Mouse (Mus musculus) left cerebral cortex, adult 2 months (tissue): ENCODE measurements at regions not wholly inside any gene's neighbourhood (a gene's known extent, or its start where the extent isn't known, plus 50 kb on each side); places are given as distances from the start of the nearest gene placed in this dataset.

Source experiments
- DNase-seq, 2 experiments: peaks; one replicate each; pipeline ENCODE4 v3.0.0; 2021 to 2022; ENCODE audit warnings: low spot score in 2 of 2, mixed read lengths in 1 of 2; ENCODE audit errors: extremely low spot score in 1 of 2
- H3K27ac ChIP-seq: fragments of 200-600 bp; 2 replicates; pipeline ENCODE4 v1.8.1; 2022
- H3K4me3 ChIP-seq: fragments of 200-600 bp; 2 replicates; pipeline ENCODE4 v1.8.1; 2022
- CTCF ChIP-seq: fragments of 200-600 bp; IDR thresholded peaks from 2 replicates; pipeline ENCODE4 v1.8.1; 2022; ENCODE audit warnings: antibody characterized with exemption, mild to moderate bottlenecking, moderate library complexity
- intact Hi-C: fragments of 180-260 bp; cut with DNase I; formaldehyde crosslinking; loops from one replicate; pipeline ENCODE4 v1.15.1; 2025

- DNase-seq = no peak
- Histone ChIP-seq H3K27ac (no peak overlapping the region), H3K4me3 (peak overlapping the region; percentile 16; the same call in 1 of the 2 replicates)
- intact Hi-C loops = loop anchor here (10.0 kb wide), 1 partner anchor 1530 kb away; no protein-coding TSS in a partner anchor
- no peak for TF ChIP-seq CTCF
These were observed 137.7 kb downstream of the Ipmk start for GRCm38 (mm10) chr10:71485063-71485762.

DNA sequence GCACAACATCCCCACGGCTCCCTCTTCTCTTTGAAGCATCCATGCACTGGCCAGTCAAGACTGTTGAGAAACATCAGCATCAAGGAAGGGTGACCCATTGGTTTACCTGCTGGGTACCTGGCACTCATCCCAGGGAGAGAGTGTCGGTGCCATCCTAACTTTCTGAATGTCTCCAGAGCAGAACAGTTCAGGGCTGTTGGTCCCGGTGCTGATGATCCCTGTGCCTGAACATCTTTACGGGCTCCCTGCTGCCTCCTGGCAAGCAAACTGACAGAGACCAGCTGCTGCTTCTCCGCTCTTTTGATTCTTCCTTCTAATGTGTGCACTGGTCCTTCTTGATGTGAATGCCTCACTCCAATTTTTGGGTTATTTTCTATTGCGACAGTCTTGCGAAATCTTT is 142.2 kb downstream of the Ipmk start:
- intact Hi-C loops = loop anchor here (10.0 kb wide), 1 partner anchor 1525 kb away; no protein-coding TSS in a partner anchor
- H3K27ac ChIP-seq = no peak overlapping the region
- no peak for TF ChIP-seq CTCF
- no peak for DNase-seq
- H3K4me3 ChIP-seq = no peak overlapping the region

- H3K4me3 ChIP-seq = no peak overlapping the region
- TF ChIP-seq CTCF = no peak
- no peak overlapping the region for H3K27ac ChIP-seq
- no peak for DNase-seq
- intact Hi-C loops = no loop called here
These were observed 154.5 kb downstream of the Ipmk start for GRCm38 (mm10) chr10:71502096-71502495.

GRCm38 (mm10) chr10:71504219-71504618 is 156.7 kb downstream of the Ipmk start:
- Histone ChIP-seq H3K4me3 (no peak overlapping the region), H3K27ac (no peak overlapping the region)
- no peak for DNase-seq
- intact Hi-C loops = no loop called here
- no peak for TF ChIP-seq CTCF

DNA sequence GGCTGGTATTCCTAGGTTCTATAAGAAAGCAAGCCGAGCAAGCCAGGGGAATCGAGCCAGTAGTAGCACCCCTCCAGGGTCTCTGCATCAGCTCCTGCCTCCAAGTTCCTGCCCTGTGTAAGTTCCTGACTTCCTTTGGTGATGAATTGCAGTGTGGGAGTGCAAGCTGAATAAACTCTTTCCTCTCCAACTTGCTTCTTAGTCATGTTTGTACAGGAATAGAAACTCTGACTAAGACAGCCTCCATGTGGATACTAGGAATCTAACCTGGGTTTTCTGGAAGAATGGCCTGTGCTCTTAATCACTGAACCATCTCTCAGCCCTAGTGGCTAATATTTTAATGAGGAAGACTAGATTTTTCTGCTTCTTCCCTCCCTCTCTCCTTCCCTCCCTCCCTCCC is 177.7 kb downstream of the Ipmk start:
- intact Hi-C loops = no loop called here
- no peak for DNase-seq
- Histone ChIP-seq H3K27ac (no peak overlapping the region), H3K4me3 (no peak overlapping the region)
- no peak for TF ChIP-seq CTCF

DNA sequence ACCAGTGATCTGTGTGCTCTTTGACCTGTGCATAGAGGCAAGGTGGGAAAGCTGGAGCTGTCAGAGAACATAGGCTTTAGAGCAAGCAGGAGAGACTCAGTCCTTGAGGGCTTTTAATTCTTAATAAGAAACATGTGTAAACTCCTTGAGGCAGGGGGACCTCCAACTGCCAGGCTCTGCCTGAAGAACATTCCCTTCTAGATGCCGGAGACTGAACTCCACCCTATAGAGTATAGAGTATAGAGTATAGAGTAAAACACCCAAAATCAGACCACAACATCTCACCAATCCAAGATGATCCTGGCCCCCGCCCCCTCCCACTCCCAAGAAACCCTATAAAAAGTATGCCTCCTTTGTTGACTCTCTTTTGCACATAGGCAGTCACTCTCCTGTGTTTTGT is 186.2 kb downstream of the Ipmk start:
- no peak overlapping the region for H3K27ac ChIP-seq
- no peak for TF ChIP-seq CTCF
- DNase-seq = no peak
- intact Hi-C loops = no loop called here
- H3K4me3 ChIP-seq = no peak overlapping the region

- H3K4me3 ChIP-seq = no peak overlapping the region
- no peak for TF ChIP-seq CTCF
- H3K27ac ChIP-seq = no peak overlapping the region
- intact Hi-C loops = no loop called here
- DNase-seq = no peak
These were observed 197.9 kb downstream of the Ipmk start for GRCm38 (mm10) chr10:71545489-71545888.

GRCm38 (mm10) chr10:71546507-71546906 is 198.9 kb downstream of the Ipmk start:
- no peak overlapping the region for H3K4me3 ChIP-seq
- intact Hi-C loops = no loop called here
- no peak for TF ChIP-seq CTCF
- DNase-seq = no peak
- H3K27ac ChIP-seq = no peak overlapping the region

DNA sequence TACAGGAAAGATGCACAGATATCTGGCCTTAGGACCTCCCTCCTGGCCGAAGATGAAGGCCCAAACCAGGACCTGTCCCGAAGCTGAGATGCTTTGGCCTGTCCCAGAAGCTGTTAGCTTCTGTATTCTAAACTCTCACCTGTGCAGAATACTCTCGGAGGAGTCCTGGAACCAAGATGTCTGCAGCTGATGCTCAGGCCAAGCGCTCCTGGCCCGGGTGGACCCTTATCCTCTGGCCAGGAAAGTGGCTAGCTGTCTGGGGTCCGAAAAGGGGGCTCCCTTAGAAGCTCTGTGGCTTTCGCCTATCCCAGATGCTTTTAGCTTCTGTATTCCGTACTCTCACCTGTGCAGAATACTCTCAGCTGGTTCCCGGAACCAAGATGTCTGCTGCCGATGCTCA is 236.2 kb downstream of the Ipmk start:
- intact Hi-C loops = no loop called here
- Histone ChIP-seq H3K27ac (no peak overlapping the region), H3K4me3 (no peak overlapping the region)
- TF ChIP-seq CTCF = no peak
- DNase-seq = no peak

- H3K27ac ChIP-seq = no peak overlapping the region
- DNase-seq = no peak
- peak; percentile 1 for TF ChIP-seq CTCF
- no peak overlapping the region for H3K4me3 ChIP-seq
- intact Hi-C loops = no loop called here
These were observed 251.0 kb downstream of the Ipmk start for GRCm38 (mm10) chr10:71598515-71598914.

- Histone ChIP-seq H3K4me3 (no peak overlapping the region), H3K27ac (no peak overlapping the region)
- TF ChIP-seq CTCF = no peak
- DNase-seq = no peak
- intact Hi-C loops = no loop called here
These were observed 266.2 kb downstream of the Ipmk start for GRCm38 (mm10) chr10:71613736-71614135.

DNA sequence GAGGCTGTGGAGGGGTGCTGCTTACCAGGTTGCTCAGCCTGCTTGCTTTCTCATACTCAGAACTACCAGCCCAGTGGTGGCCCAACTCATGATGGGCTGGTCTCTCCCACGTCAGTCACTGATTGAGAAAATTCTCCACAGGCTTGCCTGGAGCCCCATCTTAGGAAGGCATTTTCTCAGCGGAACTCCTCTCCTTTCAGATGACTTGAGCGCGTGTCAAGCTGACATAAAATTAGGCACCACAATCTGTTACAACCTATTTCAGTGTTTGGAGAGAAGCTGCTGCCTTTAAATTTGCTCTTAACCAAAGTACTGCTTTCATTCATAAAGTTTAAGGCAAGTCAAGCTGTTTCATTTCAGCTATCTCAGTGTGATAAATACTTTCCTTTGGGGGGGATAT is 269.6 kb downstream of the Ipmk start:
- Histone ChIP-seq H3K4me3 (no peak overlapping the region), H3K27ac (no peak overlapping the region)
- TF ChIP-seq CTCF = no peak
- intact Hi-C loops = no loop called here
- DNase-seq = peak in 1 of 2 experiments; percentile 10

GRCm38 (mm10) chr10:71646071-71646470 is 298.5 kb downstream of the Ipmk start:
- intact Hi-C loops = no loop called here
- Histone ChIP-seq H3K4me3 (no peak overlapping the region), H3K27ac (no peak overlapping the region)
- TF ChIP-seq CTCF = no peak
- DNase-seq = no peak
